Mouse (Mus musculus): ENCODE measurements around the gene Dennd2c.

Dennd2c gene

GRCm38 (mm10) chr3:103112216-103112615 lies 9.8 kb downstream of the Dennd2c start:
- no peak for DNase-seq (ENCODE audit: low spot score in 2 of 2)

- DNase-seq (ENCODE audit: low spot score in 2 of 2): no peak
Measured at GRCm38 (mm10) chr3:103123636-103124035, 21.2 kb downstream of the Dennd2c start.

- no peak for DNase-seq (ENCODE audit: low spot score in 2 of 2)
Measured at GRCm38 (mm10) chr3:103126138-103126537, 23.7 kb downstream of the Dennd2c start.

GRCm38 (mm10) chr3:103127177-103127576 lies 24.8 kb downstream of the Dennd2c start:
- DNase-seq (ENCODE audit: low spot score in 2 of 2): no peak

GRCm38 (mm10) chr3:103127721-103128120 lies 25.3 kb downstream of the Dennd2c start:
- no peak for DNase-seq (ENCODE audit: low spot score in 2 of 2)

GRCm38 (mm10) chr3:103128251-103128650 lies 25.8 kb downstream of the Dennd2c start:
- DNase-seq (ENCODE audit: low spot score in 2 of 2): no peak

GRCm38 (mm10) chr3:103129367-103130159 lies 27.2 kb downstream of the Dennd2c start:
- peak; percentile 51 to 74 for DNase-seq (ENCODE audit: low spot score in 2 of 2)

GRCm38 (mm10) chr3:103130236-103130751 lies 27.9 kb downstream of the Dennd2c start:
- DNase-seq (ENCODE audit: low spot score in 2 of 2): peak; percentile 21 to 41

GRCm38 (mm10) chr3:103133098-103133497 lies 30.7 kb downstream of the Dennd2c start:
- no peak for DNase-seq (ENCODE audit: low spot score in 2 of 2)

- no peak for DNase-seq (ENCODE audit: low spot score in 2 of 2)
Measured at GRCm38 (mm10) chr3:103136414-103137077, 34.1 kb downstream of the Dennd2c start.

- DNase-seq (ENCODE audit: low spot score in 2 of 2): no peak
Measured at GRCm38 (mm10) chr3:103139047-103139446, 36.6 kb downstream of the Dennd2c start.

- DNase-seq (ENCODE audit: low spot score in 2 of 2): peak; percentile 10 to 45
Measured at GRCm38 (mm10) chr3:103140095-103140838, 37.9 kb downstream of the Dennd2c start.

GRCm38 (mm10) chr3:103141287-103141686 lies 38.9 kb downstream of the Dennd2c start:
- DNase-seq (ENCODE audit: low spot score in 2 of 2): peak; percentile 14 to 40

- DNase-seq (ENCODE audit: low spot score in 2 of 2): no peak
Measured at GRCm38 (mm10) chr3:103142366-103142765, 40.0 kb downstream of the Dennd2c start.

GRCm38 (mm10) chr3:103145336-103145735 lies 42.9 kb downstream of the Dennd2c start:
- DNase-seq (ENCODE audit: low spot score in 2 of 2): no peak

GRCm38 (mm10) chr3:103145791-103146190 lies 43.4 kb downstream of the Dennd2c start:
- DNase-seq (ENCODE audit: low spot score in 2 of 2): no peak

- DNase-seq (ENCODE audit: low spot score in 2 of 2): no peak
Measured at GRCm38 (mm10) chr3:103146330-103147166, 44.1 kb downstream of the Dennd2c start.

GRCm38 (mm10) chr3:103147775-103148174 lies 45.4 kb downstream of the Dennd2c start:
- DNase-seq (ENCODE audit: low spot score in 2 of 2): no peak

- DNase-seq (ENCODE audit: low spot score in 2 of 2): no peak
Measured at GRCm38 (mm10) chr3:103148941-103149340, 46.5 kb downstream of the Dennd2c start.

- no peak for DNase-seq (ENCODE audit: low spot score in 2 of 2)
Measured at GRCm38 (mm10) chr3:103153761-103154160, 51.4 kb downstream of the Dennd2c start.

- peak; percentile 14 to 36 for DNase-seq (ENCODE audit: low spot score in 2 of 2)
Measured at GRCm38 (mm10) chr3:103159232-103159900, 57.0 kb downstream of the Dennd2c start.
